Mouse (Mus musculus) liver, adult 2 months (tissue): ENCODE data around the gene Atp1b1. TPM values are rescaled to one million over a fixed set of nuclear protein-coding genes. Genes with fewer than 3 reads are reported as not detected.

Experiments used
- DNase-seq: peaks from one replicate; pipeline ENCODE4 v3.0.0-alpha.2; 2011; ENCODE audit warnings: low read depth, low spot score; ENCODE audit errors: extremely low read depth
- H3K27ac ChIP-seq: fragments of 200-500 bp; replicated peaks from 2 replicates; pipeline ENCODE4 v1.5.1; 2012; ENCODE audit warnings: low read depth, mild to moderate bottlenecking, control low read depth, inconsistent platforms, low read length; ENCODE audit not compliant: insufficient read depth
- H3K27me3 ChIP-seq: fragments of 200-500 bp; 2 replicates; pipeline ENCODE4 v1.6.1; 2012; ENCODE audit warnings: mild to moderate bottlenecking, moderate library complexity, low read length, inconsistent platforms; ENCODE audit not compliant: control insufficient read depth, insufficient read depth
- H3K36me3 ChIP-seq: fragments of 200-500 bp; 2 replicates; pipeline ENCODE4 v1.6.1; 2012; ENCODE audit warnings: low read length, inconsistent platforms; ENCODE audit not compliant: control insufficient read depth, insufficient read depth
- H3K4me1 ChIP-seq: fragments of 200-500 bp; 2 replicates; pipeline ENCODE4 v1.6.1; 2011; ENCODE audit warnings: low read length; ENCODE audit not compliant: control insufficient read depth, insufficient read depth
- H3K4me3 ChIP-seq: fragments of 200-500 bp; 2 replicates; pipeline ENCODE4 v1.5.1; 2011; ENCODE audit warnings: low read depth, mild to moderate bottlenecking, control low read depth, low read length, moderate library complexity; ENCODE audit not compliant: insufficient read depth
- H3K79me2 ChIP-seq: fragments of 200-500 bp; 2 replicates; pipeline ENCODE4 v1.6.1; 2012; ENCODE audit warnings: inconsistent platforms, mild to moderate bottlenecking, low read length, moderate library complexity; ENCODE audit not compliant: control insufficient read depth, insufficient read depth
- H3K9ac ChIP-seq: fragments of 200-500 bp; 2 replicates; pipeline ENCODE4 v1.6.1; 2012; ENCODE audit warnings: low read depth, mild to moderate bottlenecking, control low read depth, inconsistent platforms, low read length
- CTCF ChIP-seq: fragments of 200-500 bp; IDR thresholded peaks from 2 replicates; pipeline ENCODE4 v1.5.1; 2011; ENCODE audit warnings: low read depth, low read length, control low read depth
- POLR2A ChIP-seq: fragments of 200-500 bp; IDR thresholded peaks from 2 replicates; pipeline ENCODE4 v1.6.1; 2011; ENCODE audit warnings: low read length, control low read depth; ENCODE audit not compliant: insufficient read depth; ENCODE audit errors: extremely low read depth
- WGBS: fragments of 180-500 bp; shearing (Covaris S2); methylation state at CpG from one replicate; pipeline ENCODE4 v1.1.7; 2018; 5-methylcytosine and 5-hydroxymethylcytosine counted together
- polyA plus RNA-seq: library from polyadenylated mRNA; depleted of rRNA; stranded (reverse); fragments of >200 nt; gene quantifications from 2 replicates; pipeline ENCODE4 v1.2.3, GENCODE M21; 2012
- total RNA-seq: library from RNA; depleted of rRNA; stranded (reverse); fragments of >200 nt; gene quantifications from 2 replicates; pipeline ENCODE4 v1.2.3, GENCODE M21; 2014

The Atp1b1 gene
- total and polyA plus RNA-seq, 2 experiments: 26.0 to 30.5 TPM

- Histone ChIP-seq H3K27me3 (no peaks in the 10 kb centered on the region), H3K36me3 (no peaks in the 10 kb centered on the region), H3K27ac (peak overlapping the region; percentile 93), H3K4me1 (peaks cover 20% of the 10 kb centered on the region), H3K4me3 (peak overlapping the region; percentile 68), H3K9ac (peak overlapping the region; percentile 74), H3K79me2 (peaks cover 13% of the 10 kb centered on the region; the same call in 1 of the 2 replicates)
- TF ChIP-seq CTCF: no peak
- TF ChIP-seq POLR2A: no peak
- 15% methylated on average over 12 of the region's 12 CpGs for WGBS
- DNase-seq: peak; percentile 93
Observed at GRCm38 (mm10) chr1:164459127-164459905, 1.2 kb upstream of the Atp1b1 start.

GRCm38 (mm10) chr1:164458621-164459051 is 481 bp upstream of the Atp1b1 start:
- TF ChIP-seq CTCF (no peak), POLR2A (peak; percentile 64; the same call in 1 of the 2 replicates)
- peak overlapping the region; percentile 68 for H3K4me3 ChIP-seq
- peak overlapping the region; percentile 82 for H3K9ac ChIP-seq
- H3K27me3 ChIP-seq: no peaks in the 10 kb centered on the region
- H3K79me2 ChIP-seq: peaks cover 13% of the 10 kb centered on the region; the same call in 1 of the 2 replicates
- DNase-seq: peak; percentile 94
- 3% methylated on average over 22 of the region's 22 CpGs for WGBS
- H3K36me3 ChIP-seq: peaks cover under 1% of the 10 kb centered on the region; the same call in 1 of the 2 replicates
- H3K27ac ChIP-seq: peak overlapping the region; percentile 93
- H3K4me1 ChIP-seq: peaks cover 20% of the 10 kb centered on the region

- peaks cover 13% of the 10 kb centered on the region; the same call in 1 of the 2 replicates for H3K79me2 ChIP-seq
- WGBS: under 1% methylated on average over 59 of the region's 76 CpGs
- H3K9ac ChIP-seq: peak overlapping the region; percentile 81
- TF ChIP-seq CTCF (no peak), POLR2A (peak; percentile 79)
- peak overlapping the region; percentile 68 for H3K4me3 ChIP-seq
- H3K36me3 ChIP-seq: peaks cover 10% of the 10 kb centered on the region; the same call in 1 of the 2 replicates
- peaks cover 20% of the 10 kb centered on the region for H3K4me1 ChIP-seq
- H3K27ac ChIP-seq: peak overlapping the region; percentile 92
- DNase-seq: peak; percentile 47
- no peaks in the 10 kb centered on the region for H3K27me3 ChIP-seq
Observed at GRCm38 (mm10) chr1:164457531-164458244, 467 bp downstream of the Atp1b1 start.

- Histone ChIP-seq H3K4me3 (peak overlapping the region; percentile 68), H3K27ac (no peak overlapping the region), H3K9ac (peak overlapping the region; percentile 5), H3K27me3 (no peaks in the 10 kb centered on the region), H3K79me2 (peaks cover 13% of the 10 kb centered on the region; the same call in 1 of the 2 replicates), H3K4me1 (peaks cover 22% of the 10 kb centered on the region), H3K36me3 (peaks cover 16% of the 10 kb centered on the region; the same call in 1 of the 2 replicates)
- WGBS: 8% methylated on average over 8 of the region's 8 CpGs
- no peak for DNase-seq
- no peak for TF ChIP-seq CTCF
- TF ChIP-seq POLR2A: no peak
Observed at GRCm38 (mm10) chr1:164456731-164457130, 1.4 kb downstream of the Atp1b1 start.

GRCm38 (mm10) chr1:164456065-164456464 is 2.1 kb downstream of the Atp1b1 start:
- DNase-seq: no peak
- peaks cover 21% of the 10 kb centered on the region for H3K4me1 ChIP-seq
- H3K27me3 ChIP-seq: no peaks in the 10 kb centered on the region
- H3K36me3 ChIP-seq: peaks cover 20% of the 10 kb centered on the region
- 18% methylated on average over 6 of the region's 6 CpGs for WGBS
- peak overlapping the region; percentile 59 for H3K9ac ChIP-seq
- 0 out of 2 replicates have a peak overlapping the region, but pooled peaks have one; percentile 18 for H3K27ac ChIP-seq
- H3K79me2 ChIP-seq: peaks cover 13% of the 10 kb centered on the region; the same call in 1 of the 2 replicates
- H3K4me3 ChIP-seq: peak overlapping the region; percentile 60
- 0 out of 2 replicates have a peak, but pooled peaks have one; percentile 3 for TF ChIP-seq CTCF
- TF ChIP-seq POLR2A: no peak
